Mouse (Mus musculus) CD4-positive helper T cell, adult 2 months (primary cell): ENCODE results near the gene Rpl22.

Experiments used
- DNase-seq: peaks from one replicate; pipeline ENCODE4 v3.0.0-alpha.2; 2012; ENCODE audit warnings: low read depth, missing footprints, low spot score

The Rpl22 gene

DNA sequence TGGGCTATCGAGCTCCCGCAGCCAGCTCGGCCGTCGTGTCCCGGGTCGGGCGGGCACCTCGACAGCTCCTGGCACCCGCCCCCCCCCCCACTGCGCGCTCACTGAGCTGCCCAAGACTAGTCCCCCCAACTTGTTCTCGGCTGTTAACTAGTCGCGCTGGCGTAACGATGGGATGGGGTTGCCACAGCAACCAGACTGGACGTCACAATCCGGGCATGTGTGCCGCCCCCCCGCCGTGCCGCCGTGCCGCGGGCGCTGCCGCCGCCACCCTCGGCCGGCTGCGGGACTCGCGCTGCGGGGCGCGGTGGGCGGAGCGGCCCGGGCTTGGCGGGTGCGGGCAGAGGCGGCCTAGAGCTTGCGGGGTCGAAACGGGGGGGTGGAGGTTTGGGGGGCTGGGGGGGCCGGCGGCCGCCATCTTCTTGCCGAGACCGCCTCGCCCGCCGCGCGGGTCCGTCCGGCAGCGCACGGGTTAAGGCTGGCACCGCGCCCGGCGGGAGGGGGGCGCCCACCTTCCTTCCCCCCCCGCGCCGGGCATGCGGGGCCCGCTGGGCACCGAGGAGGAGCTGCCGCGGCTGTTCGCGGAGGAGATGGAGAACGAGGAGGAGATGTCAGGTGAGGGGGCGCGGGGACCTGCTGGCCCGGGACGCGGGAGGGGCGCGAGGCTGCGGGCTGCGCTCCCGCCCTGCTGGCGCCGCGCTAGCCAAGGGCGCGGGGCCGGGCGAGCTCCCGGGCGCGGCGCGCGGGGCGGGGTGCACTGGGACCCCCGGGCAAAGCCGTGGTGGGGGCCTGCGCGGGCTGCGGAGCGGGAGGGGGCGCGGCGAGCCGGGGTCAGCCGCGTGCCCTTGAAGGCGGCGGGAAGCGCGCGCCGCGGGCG, 13.1 kb downstream of the Rpl22 start, which contains the start of gene Chd5:
Gene Chd5, plus strand, starts transcription at position 233 of the 874 bp plus-strand sequence.
- DNase-seq = no peak

DNA sequence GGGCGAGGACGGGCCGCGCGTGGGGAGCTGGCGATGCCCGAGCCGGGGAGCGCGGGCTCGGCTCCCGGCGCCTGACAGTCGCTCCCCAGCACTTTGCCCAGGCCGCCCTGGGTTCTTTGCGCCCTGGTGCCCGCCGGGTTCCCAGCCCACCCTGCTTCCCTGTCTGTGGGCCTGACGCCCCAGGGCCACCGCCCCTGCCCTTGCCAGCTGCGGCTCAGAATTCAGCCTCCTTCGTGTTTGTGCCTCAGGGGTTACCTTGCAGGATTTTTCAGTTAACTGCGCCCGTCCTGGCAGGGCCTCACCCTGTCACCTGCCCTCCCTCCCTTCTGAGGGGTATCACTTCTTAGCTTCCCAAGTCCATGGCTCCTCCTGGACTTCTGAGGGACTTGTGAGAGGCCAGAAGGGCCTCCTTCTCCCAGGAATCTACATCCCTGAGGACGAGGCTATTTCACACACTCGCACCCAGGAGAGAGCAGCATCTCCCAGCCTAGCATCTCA, 13.8 kb downstream of the Rpl22 start:
- DNase-seq = no peak

DNA sequence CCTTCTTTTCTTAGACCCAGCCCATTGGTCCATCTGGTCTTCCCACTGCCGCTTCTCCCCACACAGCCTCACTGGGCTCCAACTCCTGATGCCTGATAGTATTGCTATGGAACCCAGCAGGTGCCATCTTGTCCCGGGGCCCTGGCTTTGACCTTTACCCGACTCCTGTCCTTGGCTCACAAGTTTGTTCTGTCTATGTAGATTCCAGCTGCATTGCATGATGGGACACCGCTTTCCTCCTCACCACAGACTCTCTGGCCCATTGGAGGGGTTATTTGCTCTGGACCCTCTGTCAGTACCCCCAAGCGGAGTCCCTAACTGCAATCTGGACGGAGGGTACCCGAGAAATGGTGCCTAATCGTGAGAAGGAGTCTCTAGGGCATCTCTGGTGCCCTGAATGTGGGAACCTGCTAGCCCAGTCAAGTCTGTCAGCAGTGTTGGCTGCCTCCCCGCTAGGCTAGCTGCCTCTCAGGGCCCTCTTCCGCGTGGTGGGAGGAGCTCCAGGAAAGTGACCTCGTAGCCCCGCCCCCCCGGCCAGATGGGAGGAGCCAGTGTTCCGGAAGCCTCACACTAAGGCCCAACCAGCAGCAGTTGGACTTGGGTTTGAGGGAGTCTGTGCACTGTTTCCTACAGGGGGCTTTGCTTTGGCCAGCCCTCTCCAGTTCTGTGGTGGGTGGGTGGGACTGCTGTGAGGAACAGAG, 15.2 kb downstream of the Rpl22 start:
- peak; percentile 41 for DNase-seq

DNA sequence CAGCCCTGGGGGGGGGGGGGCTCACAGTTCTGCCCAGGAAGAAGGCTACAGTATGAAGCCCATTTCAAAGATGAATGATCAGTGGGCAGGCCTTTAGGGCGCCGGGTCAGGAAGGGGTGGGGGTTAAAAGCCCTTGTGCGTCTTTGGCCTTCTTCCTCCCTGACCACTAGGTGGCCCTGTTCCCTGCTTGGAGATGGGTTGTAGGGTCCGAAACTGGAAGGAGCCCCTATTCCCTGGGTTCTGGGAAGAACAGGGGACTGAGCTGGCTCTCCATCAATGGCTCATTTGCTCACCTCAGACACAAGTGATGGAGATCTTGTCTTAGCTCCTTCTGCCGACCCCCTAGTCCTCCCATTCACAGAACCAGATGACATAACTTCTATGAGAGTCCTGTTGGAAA, 17.8 kb downstream of the Rpl22 start:
- DNase-seq = no peak

DNA sequence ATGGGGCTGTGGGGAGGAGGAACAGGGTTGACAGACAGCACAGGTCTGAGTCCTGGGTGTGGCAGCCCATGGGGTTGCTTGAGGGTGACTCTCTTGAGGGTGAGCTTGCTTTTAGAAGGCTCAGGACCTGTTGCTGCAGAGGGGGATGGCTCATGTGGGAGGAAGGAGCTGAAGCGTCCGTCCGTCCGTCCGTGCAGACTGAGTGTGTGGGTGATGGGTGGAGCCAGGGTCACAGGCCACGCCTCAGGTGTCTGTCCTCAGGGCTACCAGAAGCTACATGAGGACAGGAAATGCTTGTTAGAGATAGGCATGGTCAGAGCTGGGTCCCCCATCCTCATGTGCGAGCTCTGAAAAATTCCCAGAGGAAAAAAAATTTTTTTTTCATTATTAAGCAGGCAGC, 19.1 kb downstream of the Rpl22 start:
- no peak for DNase-seq

DNA sequence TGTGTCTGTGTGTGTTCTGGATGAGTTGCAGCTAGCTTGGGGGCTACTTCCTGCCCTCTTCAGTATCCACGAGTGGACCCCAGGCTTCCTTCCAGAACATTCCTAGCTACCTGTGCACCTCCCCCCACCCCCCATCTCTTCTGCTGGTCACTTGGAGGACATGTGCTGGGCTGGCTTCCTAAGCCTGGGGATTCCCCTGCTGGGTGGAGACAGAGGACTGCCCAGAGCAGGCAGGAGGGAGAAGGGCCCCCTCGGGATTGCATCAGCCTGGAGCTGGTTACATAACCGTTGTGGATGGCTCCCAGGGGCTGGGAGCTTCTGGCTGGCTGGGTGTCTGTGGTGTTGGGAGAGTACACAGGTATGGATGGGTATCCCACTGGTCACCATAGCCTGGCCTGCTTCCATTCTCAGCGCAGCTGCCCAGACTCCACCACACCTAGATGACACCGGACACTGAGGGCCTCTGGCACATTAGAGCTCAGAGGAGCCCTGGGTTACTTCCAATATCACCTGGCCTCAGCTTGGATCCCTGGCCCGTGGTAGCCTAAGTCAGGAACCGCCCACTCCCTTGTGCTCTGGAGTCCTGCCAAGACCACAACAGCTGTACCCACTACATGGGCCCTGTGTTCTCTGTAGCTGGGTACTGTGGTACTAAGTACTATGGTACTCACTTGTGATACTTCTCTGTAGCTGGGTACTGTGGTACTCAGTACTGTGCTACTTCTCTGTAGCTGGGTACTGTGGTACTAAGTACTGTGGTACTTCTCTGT, 19.8 kb downstream of the Rpl22 start:
- no peak for DNase-seq

DNA sequence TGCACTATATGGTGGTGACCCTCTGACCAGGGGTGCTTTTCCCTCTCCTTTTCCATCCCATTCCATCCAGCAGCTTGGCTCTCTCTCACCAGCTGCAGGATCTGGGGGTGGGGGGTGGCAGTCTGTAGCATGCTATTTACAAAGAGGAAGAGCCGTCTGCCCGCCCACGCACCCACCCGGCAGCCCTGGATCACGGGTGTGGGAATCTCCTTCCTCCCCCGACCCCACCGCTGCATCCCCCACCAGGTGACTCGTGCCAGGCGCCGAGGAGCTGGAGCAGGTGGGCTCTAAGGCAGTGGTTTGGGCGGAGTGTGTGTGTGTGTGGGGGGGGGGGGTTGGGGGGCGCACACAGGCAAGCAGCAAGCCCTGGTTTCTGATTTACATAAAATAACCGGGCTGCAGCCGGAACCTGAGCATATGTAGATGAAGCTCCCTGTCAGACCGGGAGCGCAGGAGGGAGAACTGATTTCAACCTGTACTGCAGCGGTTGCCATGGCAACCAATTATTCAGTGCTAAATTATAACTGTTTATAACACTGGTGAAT, 24.4 kb downstream of the Rpl22 start:
- DNase-seq = no peak

DNA sequence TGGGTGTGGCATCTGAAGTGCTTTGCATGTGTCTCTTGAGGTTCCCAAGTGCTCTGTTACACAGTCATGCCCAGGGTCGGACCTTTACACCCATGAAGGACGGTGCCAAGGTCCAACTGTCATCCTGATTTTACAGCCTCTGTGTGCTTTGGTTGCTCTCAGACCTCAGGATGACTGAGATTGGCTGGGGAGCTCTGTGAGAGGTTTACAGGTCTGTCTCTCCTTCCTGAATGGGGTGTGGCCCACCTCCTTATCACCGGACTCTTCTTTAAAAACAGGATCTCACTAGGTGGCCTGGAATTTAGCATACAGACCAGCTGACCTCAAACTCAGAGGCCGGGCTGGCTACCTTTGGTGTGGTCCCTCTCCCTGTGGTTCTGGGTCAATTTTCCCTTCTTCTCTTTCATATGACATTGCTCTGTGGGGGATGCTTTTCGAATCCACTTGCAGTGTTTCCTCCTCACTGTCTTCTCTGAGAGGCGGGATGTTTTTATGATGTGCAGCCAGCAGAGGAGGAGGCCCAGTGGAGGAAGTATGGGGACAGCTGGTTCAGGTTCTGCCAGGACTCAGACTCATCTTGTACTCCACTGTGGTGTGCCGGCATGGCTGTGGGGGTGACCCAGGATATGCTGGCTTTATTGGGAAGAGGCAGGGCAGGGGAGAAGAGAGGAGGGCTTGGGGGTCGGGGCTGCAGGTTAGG, 25.3 kb downstream of the Rpl22 start:
- no peak for DNase-seq

DNA sequence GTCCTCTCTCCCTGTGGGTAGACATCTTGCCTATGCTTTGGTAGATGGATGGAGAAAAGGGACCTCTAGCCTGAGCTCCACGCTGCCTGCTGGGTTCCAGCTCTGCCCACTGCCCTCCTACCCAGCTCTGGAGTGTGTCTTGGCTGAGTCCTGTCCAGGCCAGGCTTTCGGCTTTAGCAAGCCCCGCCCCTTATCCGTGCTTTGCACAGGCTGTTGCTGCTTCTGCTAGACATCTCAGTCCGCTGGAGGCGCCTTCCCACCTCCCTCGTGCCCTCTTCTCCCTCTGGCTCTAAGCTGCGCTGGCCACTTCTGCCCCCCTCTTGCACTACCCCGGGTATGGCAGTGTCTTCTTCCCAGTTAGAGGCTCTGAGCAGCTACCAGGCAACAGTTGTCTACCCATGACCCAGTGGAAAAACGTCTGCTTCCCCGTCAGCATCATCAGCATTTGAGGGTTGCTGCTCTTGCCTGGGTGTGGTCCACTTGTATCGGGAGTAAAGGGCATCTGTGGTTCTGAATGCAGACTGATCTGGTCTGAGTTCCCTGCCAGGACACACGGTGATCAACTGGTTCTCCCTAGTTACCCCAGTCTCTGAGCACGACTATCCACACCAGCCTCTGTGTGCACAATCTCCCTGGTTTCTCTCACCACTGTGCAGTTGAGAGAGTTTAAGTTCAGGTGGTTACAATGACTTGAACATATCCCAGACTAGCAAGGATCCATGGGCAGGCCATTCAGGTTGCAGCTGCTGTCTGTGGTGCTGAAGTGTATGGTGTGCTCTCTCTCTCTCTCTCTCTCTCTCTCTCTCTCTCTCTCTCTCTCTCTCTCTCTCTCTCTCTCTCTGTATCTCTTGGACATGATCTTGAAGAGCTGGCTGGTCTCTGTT, 26.1 kb downstream of the Rpl22 start:
- DNase-seq = no peak

DNA sequence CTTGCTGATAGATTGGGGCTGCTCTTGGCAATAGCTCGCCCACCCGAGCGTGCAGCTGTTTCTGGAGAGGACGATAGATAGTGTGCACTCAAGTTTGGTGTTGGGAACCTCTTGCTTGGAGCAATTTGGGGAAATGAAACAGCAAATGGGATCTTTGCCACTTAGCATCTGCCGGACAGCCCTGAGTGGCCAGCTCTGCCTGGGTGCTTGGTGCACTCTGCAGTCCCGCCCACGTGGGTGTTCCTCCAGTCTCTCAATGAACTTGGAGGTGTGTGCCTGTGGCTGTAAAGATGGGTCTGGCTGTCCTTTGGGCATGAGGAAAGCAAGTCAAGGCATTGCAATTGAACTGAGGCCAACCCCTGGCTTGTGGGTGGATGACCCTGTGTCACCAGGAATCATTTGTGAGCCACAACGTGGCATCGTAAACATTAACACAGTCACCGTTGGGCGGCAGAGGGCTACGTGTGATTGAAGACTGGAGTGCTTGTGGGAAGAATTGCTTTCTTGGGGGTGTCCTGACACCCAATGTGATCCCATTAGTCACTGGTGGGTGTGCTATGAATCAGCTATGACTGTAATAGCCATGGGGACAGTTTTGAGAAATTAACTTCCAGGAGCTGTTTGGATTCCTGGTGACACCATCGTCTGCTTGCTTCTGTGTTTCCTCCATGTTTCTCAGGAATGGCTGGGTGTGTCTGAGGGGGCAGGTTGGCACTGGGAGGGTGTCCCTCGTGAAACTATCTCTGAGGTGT, 28.5 kb downstream of the Rpl22 start:
- DNase-seq = no peak

DNA sequence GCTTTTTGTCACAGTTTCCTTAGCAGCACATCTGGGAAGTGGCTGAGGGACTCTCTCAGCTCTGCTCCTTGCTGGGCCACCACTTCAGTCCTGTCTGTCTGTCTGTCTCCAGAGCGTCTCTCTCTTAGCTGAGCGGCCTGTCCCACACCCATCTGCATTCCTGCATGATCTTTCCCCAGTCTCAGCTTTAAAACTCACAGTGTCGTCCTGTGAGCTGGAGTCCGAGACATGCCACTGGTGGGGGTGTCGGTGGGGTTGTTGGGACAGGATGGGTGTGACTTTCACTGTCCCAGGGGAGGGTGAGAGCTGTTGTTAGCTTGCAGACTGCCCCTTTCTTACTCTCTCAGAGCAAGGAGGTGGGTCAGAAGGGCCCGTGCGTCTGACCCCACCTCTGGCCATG, 30.1 kb downstream of the Rpl22 start:
- no peak for DNase-seq

DNA sequence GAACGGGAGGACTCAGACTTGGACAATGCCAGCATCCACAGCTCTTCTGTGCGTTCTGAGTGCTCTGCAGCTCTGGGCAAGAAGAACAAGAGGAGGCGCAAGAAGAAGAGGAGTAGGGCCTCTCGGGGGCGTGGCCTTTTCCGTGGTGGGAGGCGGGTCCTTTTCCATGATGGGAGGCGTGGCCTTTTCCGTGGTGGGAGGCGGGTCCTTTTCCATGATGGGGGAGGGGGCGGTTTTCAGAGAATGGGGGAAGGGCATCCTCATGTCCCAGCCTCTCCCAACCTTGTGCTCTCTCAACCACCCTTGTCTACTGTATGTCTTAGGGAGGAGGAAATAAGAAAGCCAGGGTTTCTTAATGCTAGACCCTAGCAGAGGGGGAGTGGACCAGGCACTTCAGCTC, 34.2 kb downstream of the Rpl22 start:
- no peak for DNase-seq

DNA sequence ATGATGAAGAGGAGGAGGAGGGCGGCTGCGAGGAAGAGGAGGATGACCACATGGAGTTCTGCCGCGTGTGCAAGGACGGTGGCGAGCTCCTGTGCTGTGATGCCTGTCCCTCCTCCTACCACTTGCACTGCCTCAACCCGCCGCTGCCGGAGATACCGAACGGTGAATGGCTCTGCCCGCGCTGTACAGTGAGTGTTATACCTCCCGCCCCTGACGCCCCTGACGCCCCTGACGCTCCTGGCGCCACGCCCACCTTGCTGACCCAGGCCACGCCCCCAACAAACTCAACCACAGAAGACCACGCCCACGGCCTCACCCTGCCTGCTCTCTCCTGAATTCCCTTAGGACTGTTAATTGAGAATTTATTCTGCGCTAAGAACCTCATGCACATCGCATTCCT, 35.3 kb downstream of the Rpl22 start:
- DNase-seq = peak; percentile 27

DNA sequence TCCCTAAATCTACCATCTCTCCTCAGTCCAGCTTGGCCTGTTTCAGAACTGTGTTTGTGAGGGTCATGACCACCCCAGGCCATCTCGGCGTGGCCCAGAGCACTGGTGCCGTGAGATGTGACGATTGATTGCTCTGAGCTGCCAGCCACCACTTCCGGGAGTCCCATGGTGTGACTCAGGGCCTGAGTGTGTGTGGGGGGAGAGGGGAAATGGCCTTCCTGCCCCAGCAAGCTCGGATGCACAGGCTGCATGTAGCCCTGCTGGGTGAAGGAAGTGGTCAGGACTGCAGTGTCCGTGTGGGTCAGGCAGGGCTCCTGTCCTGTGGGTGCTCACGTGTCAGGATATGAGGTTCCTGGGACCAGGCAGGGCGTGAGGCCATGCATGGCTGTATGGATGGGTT, 36.6 kb downstream of the Rpl22 start:
- DNase-seq = peak; percentile 21

DNA sequence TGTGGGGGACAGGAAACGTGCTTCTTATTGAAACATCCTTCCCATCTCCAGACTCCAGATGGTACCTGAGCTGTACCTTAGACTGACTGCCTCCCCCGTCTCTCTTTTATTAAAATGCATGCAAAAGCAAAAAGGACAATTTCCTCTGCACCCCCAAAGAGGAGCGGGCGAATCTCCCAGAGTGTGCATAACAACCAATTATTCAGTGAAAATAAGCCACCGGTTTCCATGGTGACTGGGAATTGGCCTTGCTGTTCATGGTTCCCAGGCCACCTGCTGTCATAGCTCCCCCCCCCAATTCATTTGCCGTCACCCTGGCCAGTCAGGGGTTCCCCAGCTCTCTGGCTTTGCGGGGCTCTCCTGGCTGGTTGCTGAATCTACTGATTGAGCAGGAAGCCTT, 39.7 kb downstream of the Rpl22 start:
- no peak for DNase-seq

DNA sequence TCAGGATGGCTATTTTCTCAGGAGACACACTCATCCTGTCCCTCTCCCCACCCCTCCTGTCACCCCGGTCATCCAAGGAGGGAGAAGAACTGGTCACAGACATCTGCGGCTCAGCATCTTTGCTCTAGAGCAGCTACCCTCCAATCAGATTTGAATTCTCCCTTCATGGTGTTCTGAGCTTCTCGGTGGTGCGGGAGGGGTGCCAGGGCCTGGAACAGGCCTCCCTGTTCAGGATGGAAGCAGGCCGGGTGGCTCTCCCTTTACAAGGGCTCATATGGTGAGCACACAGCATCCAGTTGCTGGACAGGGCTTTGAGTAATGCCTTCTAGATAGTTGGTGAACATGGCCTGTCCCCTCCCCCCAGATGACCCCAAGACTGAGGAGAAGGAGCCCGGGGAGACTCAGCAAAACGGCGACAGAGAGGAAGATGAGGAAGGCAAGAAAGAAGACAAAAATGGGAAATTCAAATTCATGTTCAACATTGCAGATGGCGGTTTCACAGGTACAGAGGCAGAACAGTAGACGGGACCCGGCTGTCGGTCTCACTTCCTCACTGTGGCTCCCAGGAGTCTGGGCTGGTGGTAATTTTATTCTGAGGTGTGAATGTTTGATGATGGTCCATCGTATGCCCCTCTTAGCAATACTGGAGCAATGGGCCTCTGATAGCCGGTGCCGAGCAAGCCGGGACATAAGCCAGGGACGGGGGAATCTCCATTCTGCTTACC, 57.1 kb downstream of the Rpl22 start:
- DNase-seq = no peak
